Mouse (Mus musculus): ENCODE measurements around the gene Hbb-bs. TPM values are rescaled to one million over a fixed set of nuclear protein-coding genes. Genes with fewer than 3 reads are reported as not detected.
"Not testable (repeated sequence)": the region's sequence is repeated elsewhere in the genome, so short reads cannot be mapped to it uniquely, and the experiment has no call there.

Gene Hbb-bs
- polyA plus RNA-seq, 1 experiment, result 78.9 TPM

DNA sequence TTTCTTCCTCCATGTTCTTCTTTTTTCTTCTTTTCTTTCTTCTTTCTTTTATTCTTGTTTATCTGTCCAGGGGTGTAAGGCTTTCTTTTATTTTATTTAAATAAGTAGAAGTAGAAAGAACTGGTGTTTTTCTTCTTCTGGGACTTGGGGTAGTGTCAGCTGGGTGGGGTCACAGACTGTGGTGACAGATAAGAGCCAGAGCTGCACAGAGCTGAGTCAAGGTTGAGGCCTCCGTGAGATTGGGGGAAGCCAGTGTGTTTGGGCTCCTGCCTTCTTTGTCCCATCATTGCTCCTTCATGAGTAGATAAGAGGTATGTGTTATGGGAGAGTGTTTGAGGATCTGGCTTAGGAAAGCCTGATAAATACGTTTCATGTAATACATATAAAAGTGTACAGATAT is 31.2 kb upstream of the Hbb-bs start:
- Histone ChIP-seq H3K4me3 (ENCODE audit: control insufficient read depth, low read depth, low read length) (no peak overlapping the region), H3K4me1 (ENCODE audit: control insufficient read depth, insufficient read depth, low read length) (no peaks in the 10 kb centered on the region), H3K27me3 (ENCODE audit: control insufficient read depth, insufficient read depth, low read length) (no peaks in the 10 kb centered on the region), H3K27ac (ENCODE audit: control insufficient read depth, insufficient read depth, low read depth, low read length) (no peak overlapping the region), H3K36me3 (ENCODE audit: control insufficient read depth, insufficient read depth, low read length) (no peaks in the 10 kb centered on the region)
- TF ChIP-seq POLR2A (IDR thresholded peaks at IDR 0.05; ENCODE audit: control insufficient read depth, low read depth, low read length) (no peak), CTCF (IDR thresholded peaks at IDR 0.05; ENCODE audit: control insufficient read depth, insufficient read depth, insufficient replicate concordance, low read depth, low read length) (no peak)

DNA sequence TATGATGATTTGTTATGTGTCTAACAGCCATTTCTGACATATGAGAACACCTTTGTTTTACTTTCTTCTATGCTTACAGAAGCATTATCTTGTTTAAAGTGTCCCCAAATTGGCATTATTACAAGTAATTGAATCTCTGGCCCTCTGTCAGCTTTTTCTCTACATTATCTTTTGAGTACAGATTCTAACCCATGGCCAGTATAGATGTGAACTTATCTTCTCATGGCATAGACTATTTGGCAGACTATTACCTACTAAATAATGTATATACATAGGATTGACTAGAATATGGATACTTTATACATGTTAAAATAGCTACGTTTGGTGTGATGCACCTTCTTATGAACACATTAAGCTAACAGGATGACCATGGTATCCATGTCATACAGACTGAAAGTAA is 26.8 kb upstream of the Hbb-bs start:
- Histone ChIP-seq H3K27ac (ENCODE audit: control insufficient read depth, insufficient read depth, low read depth, low read length) (no peak overlapping the region), H3K27me3 (ENCODE audit: control insufficient read depth, insufficient read depth, low read length) (no peaks in the 10 kb centered on the region), H3K4me1 (ENCODE audit: control insufficient read depth, insufficient read depth, low read length) (no peaks in the 10 kb centered on the region), H3K36me3 (ENCODE audit: control insufficient read depth, insufficient read depth, low read length) (no peaks in the 10 kb centered on the region), H3K4me3 (ENCODE audit: control insufficient read depth, low read depth, low read length) (no peak overlapping the region)
- TF ChIP-seq CTCF (IDR thresholded peaks at IDR 0.05; ENCODE audit: control insufficient read depth, insufficient read depth, insufficient replicate concordance, low read depth, low read length), result no peak

DNA sequence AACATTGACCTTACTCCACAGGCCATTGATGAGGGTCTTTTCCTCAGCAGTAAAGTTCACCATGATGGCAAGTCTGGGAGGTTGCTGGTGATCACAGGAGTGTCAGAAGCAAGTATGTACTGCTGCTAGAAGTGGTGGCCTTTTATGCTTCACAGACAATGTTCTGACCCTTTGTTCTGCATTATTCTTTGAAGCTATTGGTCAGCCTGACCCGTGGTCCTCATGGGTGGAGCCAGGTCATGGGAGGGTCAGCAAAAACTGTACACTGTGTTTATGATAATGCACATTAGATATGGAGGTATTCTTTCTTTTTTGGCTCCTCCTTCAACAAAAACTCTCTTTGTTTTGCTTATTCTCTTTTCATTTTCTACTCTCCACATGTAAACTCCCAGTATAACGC is 25.2 kb upstream of the Hbb-bs start, which contains the start of gene Hbb-y:
Gene Hbb-y, minus strand, starts transcription at position 127 of the 400 bp plus-strand sequence.
- TF ChIP-seq CTCF (IDR thresholded peaks at IDR 0.05; ENCODE audit: control insufficient read depth, insufficient read depth, insufficient replicate concordance, low read depth, low read length) (no peak), POLR2A (IDR thresholded peaks at IDR 0.05; ENCODE audit: control insufficient read depth, low read depth, low read length) (no peak)
- Histone ChIP-seq H3K4me1 (ENCODE audit: control insufficient read depth, insufficient read depth, low read length) (no peaks in the 10 kb centered on the region), H3K4me3 (ENCODE audit: control insufficient read depth, low read depth, low read length) (no peak within 1 kb of the TSS), H3K27ac (ENCODE audit: control insufficient read depth, insufficient read depth, low read depth, low read length) (no peak within 1 kb of the TSS), H3K27me3 (ENCODE audit: control insufficient read depth, insufficient read depth, low read length) (no peaks in the 10 kb centered on the region), H3K36me3 (ENCODE audit: control insufficient read depth, insufficient read depth, low read length) (no peaks in the 10 kb centered on the region)

GRCm38 (mm10) chr7:103844525-103845325 is 16.8 kb upstream of the Hbb-bs start:
- Histone ChIP-seq H3K27me3 (ENCODE audit: control insufficient read depth, insufficient read depth, low read length) (no peaks in the 10 kb centered on the region), H3K27ac (ENCODE audit: control insufficient read depth, insufficient read depth, low read depth, low read length) (no peak overlapping the region), H3K4me3 (ENCODE audit: control insufficient read depth, low read depth, low read length) (no peak overlapping the region), H3K4me1 (ENCODE audit: control insufficient read depth, insufficient read depth, low read length) (no peaks in the 10 kb centered on the region), H3K36me3 (ENCODE audit: control insufficient read depth, insufficient read depth, low read length) (no peaks in the 10 kb centered on the region)
- no peak for TF ChIP-seq CTCF (IDR thresholded peaks at IDR 0.05; ENCODE audit: control insufficient read depth, insufficient read depth, insufficient replicate concordance, low read depth, low read length)
- no peak for TF ChIP-seq POLR2A (IDR thresholded peaks at IDR 0.05; ENCODE audit: control insufficient read depth, low read depth, low read length)

DNA sequence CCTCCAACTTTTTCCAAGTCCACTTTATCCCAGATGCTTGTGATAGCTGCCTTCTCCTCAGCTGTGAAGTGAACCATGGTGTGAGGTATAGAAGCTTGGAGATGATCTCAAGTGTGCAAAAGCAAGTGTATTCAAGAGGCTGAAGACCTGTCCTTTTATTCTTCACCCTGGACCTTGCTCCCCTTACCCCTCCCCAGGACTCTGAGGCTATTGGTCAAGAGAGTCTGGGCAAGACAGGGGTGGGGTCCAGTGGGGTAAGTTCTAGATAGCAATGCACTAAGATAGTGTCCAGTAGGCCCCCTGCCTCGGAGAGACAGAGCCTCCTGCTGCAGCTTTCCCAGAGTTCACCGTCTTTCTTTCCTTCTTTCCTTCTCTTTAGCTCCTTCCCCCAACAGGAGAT is 15.1 kb upstream of the Hbb-bs start, which contains the start of gene Hbb-bh1:
Gene Hbb-bh1, minus strand, starts transcription at position 131 of the 400 bp plus-strand sequence.
- no peak within 1 kb of the TSS for H3K4me3 ChIP-seq (ENCODE audit: control insufficient read depth, low read depth, low read length)
- no peaks in the 10 kb centered on the region for H3K36me3 ChIP-seq (ENCODE audit: control insufficient read depth, insufficient read depth, low read length)
- no peak for TF ChIP-seq POLR2A (IDR thresholded peaks at IDR 0.05; ENCODE audit: control insufficient read depth, low read depth, low read length)
- no peak for TF ChIP-seq CTCF (IDR thresholded peaks at IDR 0.05; ENCODE audit: control insufficient read depth, insufficient read depth, insufficient replicate concordance, low read depth, low read length)
- no peaks in the 10 kb centered on the region for H3K27me3 ChIP-seq (ENCODE audit: control insufficient read depth, insufficient read depth, low read length)
- H3K27ac ChIP-seq (ENCODE audit: control insufficient read depth, insufficient read depth, low read depth, low read length), result no peak within 1 kb of the TSS
- no peaks in the 10 kb centered on the region for H3K4me1 ChIP-seq (ENCODE audit: control insufficient read depth, insufficient read depth, low read length)

GRCm38 (mm10) chr7:103840268-103840667 is 12.4 kb upstream of the Hbb-bs start, which contains the start of gene Hbb-bh2:
Gene Hbb-bh2 (minus strand): TSS chr7:103840520.
- Histone ChIP-seq H3K36me3 (ENCODE audit: control insufficient read depth, insufficient read depth, low read length) (no peaks in the 10 kb centered on the region), H3K4me1 (ENCODE audit: control insufficient read depth, insufficient read depth, low read length) (no peaks in the 10 kb centered on the region), H3K4me3 (ENCODE audit: control insufficient read depth, low read depth, low read length) (no peak within 1 kb of the TSS), H3K27ac (ENCODE audit: control insufficient read depth, insufficient read depth, low read depth, low read length) (no peak within 1 kb of the TSS), H3K27me3 (ENCODE audit: control insufficient read depth, insufficient read depth, low read length) (no peaks in the 10 kb centered on the region)
- TF ChIP-seq POLR2A (IDR thresholded peaks at IDR 0.05; ENCODE audit: control insufficient read depth, low read depth, low read length), result no peak
- TF ChIP-seq CTCF (IDR thresholded peaks at IDR 0.05; ENCODE audit: control insufficient read depth, insufficient read depth, insufficient replicate concordance, low read depth, low read length), result no peak

GRCm38 (mm10) chr7:103827139-103827538 is 757 bp downstream of the Hbb-bs start:
- not testable (repeated sequence) for H3K36me3 ChIP-seq (ENCODE audit: control insufficient read depth, insufficient read depth, low read length); H3K4me3 ChIP-seq (ENCODE audit: control insufficient read depth, low read depth, low read length); H3K4me1 ChIP-seq (ENCODE audit: control insufficient read depth, insufficient read depth, low read length); H3K27me3 ChIP-seq (ENCODE audit: control insufficient read depth, insufficient read depth, low read length); H3K27ac ChIP-seq (ENCODE audit: control insufficient read depth, insufficient read depth, low read depth, low read length)
